In the genomic region with DNA sequence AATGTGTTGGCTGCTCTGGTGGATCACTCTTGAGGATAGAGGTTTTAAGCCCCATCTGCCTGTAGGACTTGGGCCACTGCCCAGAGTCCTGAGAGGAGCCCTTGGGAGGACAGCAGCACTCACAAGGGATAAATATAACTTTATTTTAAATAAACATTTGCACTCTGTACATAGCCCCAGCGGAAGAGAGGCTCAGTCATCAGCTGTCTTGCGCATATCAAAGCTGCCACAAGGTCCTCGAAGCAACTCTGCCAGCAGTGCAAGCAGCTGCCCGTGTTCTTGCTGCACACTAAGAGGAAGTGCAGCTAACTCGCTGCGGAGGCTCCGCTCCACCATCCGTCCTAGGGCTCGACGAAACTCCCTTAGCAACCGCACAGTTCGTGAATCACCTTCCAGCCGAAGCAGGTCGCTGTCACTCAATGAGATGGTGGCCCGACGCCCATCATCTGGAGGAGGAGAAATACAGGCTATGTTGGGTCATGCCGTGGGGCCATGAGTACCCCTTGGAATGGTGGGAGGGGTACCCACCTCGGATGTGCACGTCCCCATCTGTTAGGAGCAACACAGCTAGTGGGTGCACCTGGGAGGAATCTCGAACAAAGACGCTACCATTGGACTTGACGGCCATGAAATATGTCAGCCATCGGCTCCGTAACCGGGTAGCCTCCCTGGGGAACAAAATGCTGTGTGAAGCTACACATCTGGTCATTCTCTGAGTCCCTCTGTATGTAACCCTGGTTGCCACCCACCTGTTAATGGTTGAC, we compare ENCODE assay signal across 9 mouse cellular contexts. TPM values are rescaled to one million over a fixed set of nuclear protein-coding genes. Genes with fewer than 3 reads are reported as not detected.
DNase-seq lines count a peak whose midpoint lies in the region; ATAC-seq lines count a peak whose summit lies in the region.
"Had no signal": no experiment of that assay in that cellular context is flagged by ENCODE, and none has a peak within 500 bp of the region (broad histone marks: within the 10 kb centered on the region; RNA-seq: fewer than 3 reads in every experiment).

No protein-coding gene starts in this region.

- H3K4me1 ChIP-seq in lung, embryonic 15.5 days = peaks cover 19% of the 10 kb centered on the region
- H3K4me1 ChIP-seq in heart, embryonic 16.5 days (ENCODE audit: control insufficient read depth, insufficient read depth, low read length) = peaks cover 45% of the 10 kb centered on the region

- H3K36me3 ChIP-seq in lung, embryonic 15.5 days = peaks cover 89% of the 10 kb centered on the region
- peaks cover 61% of the 10 kb centered on the region for H3K36me3 ChIP-seq in heart, embryonic 16.5 days (ENCODE audit: control insufficient read depth, insufficient read depth)

- H3K27me3 ChIP-seq in lung, embryonic 15.5 days = no peaks in the 10 kb centered on the region
- H3K27me3 ChIP-seq in heart, embryonic 16.5 days (ENCODE audit: control insufficient read depth, insufficient read depth, low read length) = no peaks in the 10 kb centered on the region

- no peaks in the 10 kb centered on the region for H3K9me3 ChIP-seq in lung, embryonic 15.5 days
- H3K9me3 ChIP-seq in heart, embryonic 16.5 days (replicated peaks; ENCODE audit: control insufficient read depth, low read length) = no peaks in the 10 kb centered on the region

- H3K27ac ChIP-seq in lung, embryonic 15.5 days = peak overlapping the region; percentile 36; the same call in 1 of the 2 replicates
- peak overlapping the region; percentile 86 for H3K27ac ChIP-seq in heart, embryonic 16.5 days (ENCODE audit: low read length)

- intact Hi-C loops in heart, postnatal 25 days (cut with DNase I) = no loop called here

- H3K4me2 ChIP-seq in lung, embryonic 15.5 days = no peak overlapping the region; the same call in 1 of the 2 replicates
- H3K4me2 ChIP-seq in heart, embryonic 16.5 days (ENCODE audit: low read depth, low read length) = peak overlapping the region; percentile 28; the same call in 1 of the 2 replicates

- DNase-seq in heart, adult 18-20 months = peak; percentile 61 to 69
- DNase-seq in heart, postnatal 25 days (ENCODE audit: low spot score) = no peak
- no peak for DNase-seq in lung, adult 18-20 months
- DNase-seq in skeletal muscle tissue, adult 2 months (ENCODE audit: low read depth, low spot score) = peak; percentile 64
- DNase-seq in T-cell, adult 2 months (ENCODE audit: low spot score) = no peak
- no peak for DNase-seq in right cerebral cortex, postnatal 36 days (ENCODE audit: low spot score in 2 of 2)
- DNase-seq: retina, postnatal 1 day had no signal

- H3K9ac ChIP-seq in lung, embryonic 15.5 days = no peak overlapping the region
- no peak overlapping the region for H3K9ac ChIP-seq in heart, embryonic 16.5 days (ENCODE audit: low read length)

- WGBS in lung, embryonic 15.5 days = 65% methylated on average over 25 of the region's 25 CpGs
- 69% methylated on average over 25 of the region's 25 CpGs for WGBS in heart, embryonic 16.5 days

- peak; percentile 90 for ATAC-seq in lung, embryonic 15.5 days (ENCODE audit: borderline replicate concordance, extremely low read depth, low FRiP score, low TSS enrichment)
- peak; percentile 70 for ATAC-seq in heart, embryonic 16.5 days (replicated peaks; ENCODE audit: extremely low read depth, insufficient read depth, low FRiP score)

- no peak overlapping the region for H3K4me3 ChIP-seq in lung, embryonic 15.5 days
- H3K4me3 ChIP-seq in heart, embryonic 16.5 days (ENCODE audit: low read length) = no peak overlapping the region

RNA-seq across cellular contexts. Expression of gene Smarcc1, which starts 33.1 kb away (rescaled TPM):
- total RNA-seq in heart, adult 18-20 months (2021) = 10 to 100 TPM; 22.9 to 25.5 TPM
- 10 to 100 TPM; 22.8 to 26.0 TPM for total RNA-seq in heart, postnatal 25 days (2021)
- 122 TPM in 2 replicates for polyA plus RNA-seq in lung, embryonic 15.5 days (2015; fragmentation: Nextera tagmentation; extraction: Ambion mirVana)
- polyA plus RNA-seq in heart, embryonic 16.5 days (2015; fragmentation: Nextera tagmentation; extraction: Ambion mirVana) = 56.7 and 60.5 TPM in 2 replicates

RNA-seq across cellular contexts. Expression of gene Dhx30, which starts 33.2 kb away (rescaled TPM):
- total RNA-seq in heart, adult 18-20 months (2021) = 10 to 100 TPM; 54.4 to 56.4 TPM
- total RNA-seq in heart, postnatal 25 days (2021) = 10 to 100 TPM; 62.2 to 63.5 TPM
- polyA plus RNA-seq in lung, embryonic 15.5 days (2015; fragmentation: Nextera tagmentation; extraction: Ambion mirVana) = 115 and 120 TPM in 2 replicates
- polyA plus RNA-seq in heart, embryonic 16.5 days (2015; fragmentation: Nextera tagmentation; extraction: Ambion mirVana) = 96.2 and 101 TPM in 2 replicates

Comparison
In these comparisons a context has a peak if more than half of its experiments do, and no peak if none do; other contexts are left out.
1. DNase-seq: peak in heart, adult 18-20 months (2 of 2) and skeletal muscle tissue, adult 2 months (single experiment); none in heart, postnatal 25 days (single experiment), lung, adult 18-20 months (0 of 2), T-cell, adult 2 months (single experiment) and right cerebral cortex, postnatal 36 days (0 of 2).